Mouse (Mus musculus): ENCODE measurements at regions not wholly inside any gene's neighbourhood (a gene's known extent, or its start where the extent isn't known, plus 50 kb on each side); places are given as distances from the start of the nearest gene placed in this dataset.

DNA sequence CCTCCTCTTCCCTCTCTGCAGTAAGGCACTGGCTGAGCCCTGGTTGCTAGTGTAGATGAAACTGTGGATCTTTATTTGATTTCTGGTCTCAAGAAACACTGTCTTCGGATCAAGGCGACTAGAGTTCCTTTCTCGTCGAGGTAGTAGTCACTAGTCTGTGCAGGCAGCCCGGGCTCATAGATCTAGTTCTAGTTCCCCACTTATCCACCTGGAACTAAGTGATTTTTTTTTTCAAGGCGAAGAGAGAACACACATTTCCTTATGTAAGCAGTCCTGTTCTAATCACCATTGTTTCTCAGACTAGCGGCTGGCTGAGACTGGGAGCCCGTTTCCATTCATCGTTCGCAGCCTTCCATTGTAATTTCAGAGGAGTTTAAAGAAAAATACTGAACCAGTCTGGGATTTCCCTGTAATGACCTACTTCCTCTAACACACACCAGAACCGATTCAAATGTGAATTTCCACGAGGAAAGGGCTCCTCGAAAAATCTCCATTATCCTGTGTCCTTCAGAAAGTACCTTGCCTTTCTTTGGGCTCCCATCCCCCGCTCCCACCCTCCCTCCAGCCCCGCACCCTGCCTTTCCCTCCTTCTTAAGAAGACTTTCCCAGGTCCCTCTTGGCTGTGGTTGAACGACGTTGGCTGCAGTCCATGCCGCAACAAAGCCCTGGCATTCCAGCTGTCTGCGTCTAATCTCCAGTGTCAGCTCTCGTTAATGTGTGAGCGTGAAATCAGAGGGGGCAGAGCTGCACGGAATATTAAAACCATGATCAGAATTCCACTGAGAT lies 388.5 kb downstream of the Sorl1 start:
- TF ChIP-seq POLR2A (IDR thresholded peaks at IDR 0.05; ENCODE audit: insufficient read depth, low read depth, low read length) (no peak), CTCF (IDR thresholded peaks at IDR 0.05; ENCODE audit: insufficient read depth, low read depth, low read length) (no peak)
- WGBS, result 1% methylated on average over 22 of the region's 22 CpGs
- Histone ChIP-seq H3K4me3 (ENCODE audit: insufficient read depth, low read depth, low read length) (peak overlapping the region; percentile 48), H3K4me1 (ENCODE audit: control insufficient read depth, insufficient read depth, low read length) (peaks cover 7% of the 10 kb centered on the region), H3K27ac (ENCODE audit: insufficient read depth, low read depth, low read length) (peak overlapping the region; percentile 45)

DNA sequence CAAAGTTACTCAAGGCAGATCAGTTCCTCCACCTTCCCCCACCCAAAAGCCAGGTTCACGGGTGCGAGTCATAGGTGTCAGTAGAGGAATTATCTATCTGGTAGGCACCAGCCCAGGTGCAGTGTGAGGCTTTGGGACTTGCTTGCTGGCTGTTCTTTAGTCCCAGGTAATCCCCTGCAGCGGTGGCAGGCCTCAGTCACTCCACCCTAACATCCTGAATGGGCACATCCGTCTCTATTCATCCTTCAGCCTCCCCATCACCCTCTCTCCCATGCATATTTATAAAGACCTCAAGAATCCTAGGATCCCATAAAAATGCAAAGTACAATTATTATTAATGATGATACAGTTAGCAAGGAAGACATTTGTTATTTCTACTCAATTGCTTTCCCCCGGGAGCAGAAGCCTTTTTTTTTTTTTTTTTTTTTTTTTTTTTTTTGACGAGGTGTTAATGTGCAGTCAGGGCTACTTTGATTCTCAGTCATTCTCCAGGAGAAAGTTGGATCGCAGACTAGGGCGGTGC lies 389.1 kb downstream of the Sorl1 start:
- TF ChIP-seq CTCF (IDR thresholded peaks at IDR 0.05; ENCODE audit: insufficient read depth, low read depth, low read length), result no peak
- no peak for TF ChIP-seq POLR2A (IDR thresholded peaks at IDR 0.05; ENCODE audit: insufficient read depth, low read depth, low read length)
- H3K4me1 ChIP-seq (ENCODE audit: control insufficient read depth, insufficient read depth, low read length), result peaks cover 7% of the 10 kb centered on the region
- peak overlapping the region; percentile 16; the same call in 1 of the 2 replicates for H3K27ac ChIP-seq (ENCODE audit: insufficient read depth, low read depth, low read length)
- WGBS, result 28% methylated on average over 8 of the region's 8 CpGs
- H3K4me3 ChIP-seq (ENCODE audit: insufficient read depth, low read depth, low read length), result no peak overlapping the region

DNA sequence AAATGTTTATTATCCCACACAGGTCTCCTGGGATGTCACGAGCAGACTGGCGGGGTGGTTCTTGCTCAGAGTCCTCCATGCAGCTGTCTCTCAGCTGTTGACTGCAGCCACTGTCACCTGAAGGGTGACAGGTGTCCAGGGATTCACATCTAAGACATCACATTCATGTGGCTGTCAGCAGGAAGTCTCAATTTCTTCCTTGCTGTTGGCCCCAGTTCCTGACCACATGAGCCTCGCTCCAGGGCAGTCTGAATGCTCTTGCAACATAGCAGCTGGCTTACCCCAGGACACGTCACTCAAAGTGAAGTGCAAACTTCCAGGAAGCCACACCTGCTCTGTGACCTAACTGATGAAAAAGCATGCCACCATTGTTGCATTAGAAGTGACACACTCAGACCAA lies 402.5 kb downstream of the Sorl1 start:
- no peak overlapping the region for H3K27ac ChIP-seq (ENCODE audit: insufficient read depth, low read depth, low read length)
- WGBS, result 90% methylated on average over 4 of the region's 4 CpGs
- no peak overlapping the region for H3K4me3 ChIP-seq (ENCODE audit: insufficient read depth, low read depth, low read length)
- TF ChIP-seq CTCF (IDR thresholded peaks at IDR 0.05; ENCODE audit: insufficient read depth, low read depth, low read length), result no peak
- no peaks in the 10 kb centered on the region for H3K4me1 ChIP-seq (ENCODE audit: control insufficient read depth, insufficient read depth, low read length)

DNA sequence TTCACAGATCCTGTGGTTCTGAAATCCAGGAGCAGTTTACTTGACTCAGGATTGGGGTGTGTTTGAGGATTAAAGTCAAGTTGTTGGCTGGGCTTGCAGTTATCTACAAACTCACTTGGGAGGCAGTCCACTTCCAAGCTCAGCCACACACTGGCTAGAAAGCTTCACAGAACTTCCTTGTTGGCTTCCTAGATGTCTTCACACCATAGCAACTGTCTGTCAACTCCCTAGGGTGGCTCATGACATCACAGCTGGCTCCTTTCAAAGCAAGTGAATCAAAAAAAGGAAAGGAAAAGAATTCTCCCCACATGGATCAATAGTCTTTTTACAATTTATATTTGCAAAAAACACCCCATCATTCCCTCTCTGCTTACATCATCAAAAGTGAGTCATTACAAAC lies 408.9 kb downstream of the Sorl1 start:
- Histone ChIP-seq H3K27ac (ENCODE audit: insufficient read depth, low read depth, low read length) (no peak overlapping the region), H3K4me3 (ENCODE audit: insufficient read depth, low read depth, low read length) (no peak overlapping the region), H3K4me1 (ENCODE audit: control insufficient read depth, insufficient read depth, low read length) (no peaks in the 10 kb centered on the region)
- TF ChIP-seq CTCF (IDR thresholded peaks at IDR 0.05; ENCODE audit: insufficient read depth, low read depth, low read length) (no peak), POLR2A (IDR thresholded peaks at IDR 0.05; ENCODE audit: insufficient read depth, low read depth, low read length) (no peak)

DNA sequence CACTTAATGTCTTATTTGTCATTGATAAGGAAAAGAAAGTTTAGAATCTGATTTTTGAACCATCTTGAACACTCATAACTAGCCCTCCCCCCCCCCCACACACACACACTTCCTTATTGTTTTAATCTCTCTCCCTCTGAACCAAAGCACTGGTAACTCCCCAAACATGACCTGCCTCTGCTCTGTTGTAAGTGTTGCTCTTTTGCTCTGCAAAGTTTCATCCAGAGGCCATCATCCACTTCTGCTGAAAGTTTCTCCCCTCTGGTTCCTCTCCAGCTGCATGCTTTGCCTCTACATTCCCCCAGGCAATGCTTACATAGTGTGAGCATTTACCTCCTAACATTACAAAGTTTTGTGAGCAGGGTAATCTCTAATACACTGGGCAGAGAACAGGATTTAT lies 418.1 kb downstream of the Sorl1 start:
- Histone ChIP-seq H3K4me3 (ENCODE audit: insufficient read depth, low read depth, low read length) (no peak overlapping the region), H3K4me1 (ENCODE audit: control insufficient read depth, insufficient read depth, low read length) (no peaks in the 10 kb centered on the region), H3K27ac (ENCODE audit: insufficient read depth, low read depth, low read length) (no peak overlapping the region)
- TF ChIP-seq POLR2A (IDR thresholded peaks at IDR 0.05; ENCODE audit: insufficient read depth, low read depth, low read length) (no peak), CTCF (IDR thresholded peaks at IDR 0.05; ENCODE audit: insufficient read depth, low read depth, low read length) (no peak)

DNA sequence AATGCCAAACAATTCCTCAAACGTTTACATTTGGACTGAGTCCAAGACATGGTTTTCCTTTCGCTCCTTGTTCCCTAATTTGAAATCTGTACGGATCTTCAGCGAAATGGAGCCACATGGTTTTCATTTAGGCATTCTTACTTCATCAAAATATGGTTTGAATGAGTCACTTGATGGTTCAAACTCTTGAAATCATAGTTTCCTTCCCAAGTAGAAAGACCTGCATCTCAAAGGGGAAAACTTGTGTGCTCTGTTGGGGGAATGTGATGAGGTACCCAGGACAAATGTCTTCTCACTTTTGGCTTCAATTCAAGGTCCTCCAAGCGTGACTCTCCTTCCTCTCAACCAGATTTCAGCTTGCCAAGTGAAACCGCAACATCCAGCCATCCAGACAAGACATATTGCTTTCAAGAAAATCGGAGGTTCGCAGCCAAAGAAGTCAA lies 418.6 kb downstream of the Sorl1 start:
- Histone ChIP-seq H3K27ac (ENCODE audit: insufficient read depth, low read depth, low read length) (no peak overlapping the region), H3K4me1 (ENCODE audit: control insufficient read depth, insufficient read depth, low read length) (no peaks in the 10 kb centered on the region), H3K4me3 (ENCODE audit: insufficient read depth, low read depth, low read length) (no peak overlapping the region)
- WGBS, result 55% methylated on average over 8 of the region's 8 CpGs
- no peak for TF ChIP-seq POLR2A (IDR thresholded peaks at IDR 0.05; ENCODE audit: insufficient read depth, low read depth, low read length)
- no peak for TF ChIP-seq CTCF (IDR thresholded peaks at IDR 0.05; ENCODE audit: insufficient read depth, low read depth, low read length)

DNA sequence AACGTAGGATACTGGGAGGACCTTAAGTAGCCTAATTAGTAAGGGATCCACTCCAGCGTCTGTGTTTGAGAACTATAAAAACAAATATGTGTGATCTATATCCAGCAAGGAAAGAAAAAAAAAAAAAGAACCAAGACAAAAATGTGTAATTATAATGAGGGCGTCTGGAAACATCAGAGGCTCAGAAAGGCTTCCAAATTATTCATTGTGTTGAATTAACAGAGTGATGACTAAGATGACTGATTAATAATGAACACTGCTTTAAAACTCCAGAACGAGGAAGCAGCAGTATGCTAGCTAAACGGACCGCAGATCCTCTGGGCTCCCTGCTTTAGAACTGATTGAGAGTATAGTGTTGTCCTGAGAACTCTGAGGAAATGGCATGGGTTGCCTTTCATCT lies 421.0 kb downstream of the Sorl1 start:
- peaks cover 2% of the 10 kb centered on the region; the same call in 1 of the 2 replicates for H3K4me1 ChIP-seq (ENCODE audit: control insufficient read depth, insufficient read depth, low read length)
- no peak overlapping the region for H3K4me3 ChIP-seq (ENCODE audit: insufficient read depth, low read depth, low read length)
- TF ChIP-seq POLR2A (IDR thresholded peaks at IDR 0.05; ENCODE audit: insufficient read depth, low read depth, low read length) (no peak), CTCF (IDR thresholded peaks at IDR 0.05; ENCODE audit: insufficient read depth, low read depth, low read length) (no peak)
- WGBS, result 64% methylated on average over 6 of the region's 6 CpGs
- H3K27ac ChIP-seq (ENCODE audit: insufficient read depth, low read depth, low read length), result no peak overlapping the region

DNA sequence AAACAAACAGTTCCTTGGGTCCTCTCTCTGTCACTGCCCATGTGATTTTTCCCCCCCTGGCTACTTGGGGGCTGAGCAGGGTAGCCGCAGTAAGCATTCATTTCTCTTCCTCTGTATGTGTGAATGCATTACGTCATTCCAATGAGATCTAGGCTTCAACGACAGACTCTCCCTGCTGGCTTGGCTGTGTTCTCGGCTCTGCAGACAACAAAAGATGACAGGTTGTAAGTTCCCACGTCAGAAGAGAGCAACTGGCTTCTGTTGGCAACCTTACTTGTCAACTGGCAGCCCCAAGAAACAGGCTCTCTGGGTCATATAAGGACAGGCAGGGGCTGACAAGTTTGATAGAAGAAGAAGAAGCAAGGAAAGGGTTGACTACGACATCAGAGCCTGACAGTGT lies 423.4 kb downstream of the Sorl1 start:
- no peak overlapping the region for H3K27ac ChIP-seq (ENCODE audit: insufficient read depth, low read depth, low read length)
- H3K4me1 ChIP-seq (ENCODE audit: control insufficient read depth, insufficient read depth, low read length), result peaks cover 6% of the 10 kb centered on the region
- WGBS, result 46% methylated on average over 6 of the region's 6 CpGs
- H3K4me3 ChIP-seq (ENCODE audit: insufficient read depth, low read depth, low read length), result no peak overlapping the region
- TF ChIP-seq CTCF (IDR thresholded peaks at IDR 0.05; ENCODE audit: insufficient read depth, low read depth, low read length), result no peak
- TF ChIP-seq POLR2A (IDR thresholded peaks at IDR 0.05; ENCODE audit: insufficient read depth, low read depth, low read length), result no peak

DNA sequence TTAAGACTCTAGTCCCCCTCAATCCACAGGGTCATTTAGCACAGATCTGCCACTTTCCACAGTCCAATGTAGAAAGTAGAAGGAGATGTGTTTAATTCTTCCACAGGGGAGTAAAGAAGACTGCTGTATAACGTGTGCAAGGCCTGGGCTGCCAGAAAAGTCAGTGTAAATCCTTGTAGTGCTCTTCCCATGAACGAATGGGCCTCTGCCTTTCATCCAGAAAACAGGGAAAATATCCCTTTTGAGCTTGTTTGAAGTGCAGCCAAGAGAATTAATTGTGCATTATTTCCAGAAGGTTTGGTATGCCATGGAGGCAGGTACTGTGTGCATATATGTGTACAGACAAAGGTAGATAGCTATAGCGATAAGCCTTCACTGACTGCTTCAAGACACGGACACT lies 425.1 kb downstream of the Sorl1 start:
- H3K27ac ChIP-seq (ENCODE audit: insufficient read depth, low read depth, low read length), result no peak overlapping the region
- WGBS, result 89% methylated on average over 4 of the region's 4 CpGs

More for the DNA sequence above, 425.1 kb downstream of the Sorl1 start:
- H3K4me1 ChIP-seq (ENCODE audit: control insufficient read depth, insufficient read depth, low read length), result peaks cover 6% of the 10 kb centered on the region
- H3K4me3 ChIP-seq (ENCODE audit: insufficient read depth, low read depth, low read length), result no peak overlapping the region
- TF ChIP-seq CTCF (IDR thresholded peaks at IDR 0.05; ENCODE audit: insufficient read depth, low read depth, low read length) (no peak), POLR2A (IDR thresholded peaks at IDR 0.05; ENCODE audit: insufficient read depth, low read depth, low read length) (no peak)
